Mouse (Mus musculus): ENCODE measurements around the gene Csrp2. TPM values are rescaled to one million over a fixed set of nuclear protein-coding genes. Genes with fewer than 3 reads are reported as not detected.

Csrp2 gene
- polyA plus RNA-seq, 1 experiment from 2014 or later, result 196 TPM

- 0% methylated on average over 1 of the region's 1 CpGs for WGBS
- H3K27ac ChIP-seq (ENCODE audit: low read length), result no peak overlapping the region
- H3K9me3 ChIP-seq (ENCODE audit: control insufficient read depth, low read length), result no peaks in the 10 kb centered on the region
- H3K4me2 ChIP-seq (ENCODE audit: low read length), result no peak overlapping the region
- peak; percentile 77 for ATAC-seq
- no peak overlapping the region for H3K4me3 ChIP-seq (replicated peaks; ENCODE audit: low read length)
- H3K9ac ChIP-seq (replicated peaks; ENCODE audit: low read depth, low read length), result no peak overlapping the region
- H3K4me1 ChIP-seq (replicated peaks; ENCODE audit: control insufficient read depth, insufficient read depth, low read length), result no peaks in the 10 kb centered on the region
- H3K36me3 ChIP-seq (ENCODE audit: control insufficient read depth, insufficient read depth), result peaks cover 13% of the 10 kb centered on the region
- H3K27me3 ChIP-seq (replicated peaks; ENCODE audit: control insufficient read depth, insufficient read depth, low read length), result no peaks in the 10 kb centered on the region
Observed at GRCm38 (mm10) chr10:110976046-110976445, 56.5 kb downstream of the Csrp2 start.

GRCm38 (mm10) chr10:110977379-110977778 lies 57.8 kb downstream of the Csrp2 start:
- 38% methylated on average over 2 of the region's 2 CpGs for WGBS
- Histone ChIP-seq H3K36me3 (ENCODE audit: control insufficient read depth, insufficient read depth) (peaks cover 8% of the 10 kb centered on the region), H3K27me3 (replicated peaks; ENCODE audit: control insufficient read depth, insufficient read depth, low read length) (no peaks in the 10 kb centered on the region), H3K4me1 (replicated peaks; ENCODE audit: control insufficient read depth, insufficient read depth, low read length) (no peaks in the 10 kb centered on the region), H3K4me2 (ENCODE audit: low read length) (no peak overlapping the region), H3K9ac (replicated peaks; ENCODE audit: low read depth, low read length) (no peak overlapping the region), H3K27ac (ENCODE audit: low read length) (no peak overlapping the region), H3K9me3 (ENCODE audit: control insufficient read depth, low read length) (no peaks in the 10 kb centered on the region), H3K4me3 (replicated peaks; ENCODE audit: low read length) (no peak overlapping the region)
- no peak for ATAC-seq

GRCm38 (mm10) chr10:110979431-110979830 lies 59.8 kb downstream of the Csrp2 start:
- H3K4me2 ChIP-seq (ENCODE audit: low read length), result no peak overlapping the region
- no peak for ATAC-seq
- no peak overlapping the region for H3K27ac ChIP-seq (ENCODE audit: low read length)
- H3K4me3 ChIP-seq (replicated peaks; ENCODE audit: low read length), result no peak overlapping the region
- H3K9ac ChIP-seq (replicated peaks; ENCODE audit: low read depth, low read length), result no peak overlapping the region
- H3K36me3 ChIP-seq (ENCODE audit: control insufficient read depth, insufficient read depth), result peaks cover 3% of the 10 kb centered on the region; the same call in 1 of the 2 replicates
- H3K4me1 ChIP-seq (replicated peaks; ENCODE audit: control insufficient read depth, insufficient read depth, low read length), result no peaks in the 10 kb centered on the region
- WGBS, result 91% methylated on average over 2 of the region's 2 CpGs
- no peaks in the 10 kb centered on the region for H3K9me3 ChIP-seq (ENCODE audit: control insufficient read depth, low read length)
- no peaks in the 10 kb centered on the region for H3K27me3 ChIP-seq (replicated peaks; ENCODE audit: control insufficient read depth, insufficient read depth, low read length)

- peaks cover 3% of the 10 kb centered on the region; the same call in 1 of the 2 replicates for H3K36me3 ChIP-seq (ENCODE audit: control insufficient read depth, insufficient read depth)
- H3K9me3 ChIP-seq (ENCODE audit: control insufficient read depth, low read length), result no peaks in the 10 kb centered on the region
- H3K4me1 ChIP-seq (replicated peaks; ENCODE audit: control insufficient read depth, insufficient read depth, low read length), result no peaks in the 10 kb centered on the region
- H3K9ac ChIP-seq (replicated peaks; ENCODE audit: low read depth, low read length), result no peak overlapping the region
- ATAC-seq, result no peak
- 96% methylated on average over 6 of the region's 6 CpGs for WGBS
- no peak overlapping the region for H3K27ac ChIP-seq (ENCODE audit: low read length)
- H3K4me3 ChIP-seq (replicated peaks; ENCODE audit: low read length), result no peak overlapping the region
- no peak overlapping the region for H3K4me2 ChIP-seq (ENCODE audit: low read length)
- no peaks in the 10 kb centered on the region for H3K27me3 ChIP-seq (replicated peaks; ENCODE audit: control insufficient read depth, insufficient read depth, low read length)
Observed at GRCm38 (mm10) chr10:110980441-110980840, 60.9 kb downstream of the Csrp2 start.

GRCm38 (mm10) chr10:110982771-110983170 lies 63.2 kb downstream of the Csrp2 start:
- Histone ChIP-seq H3K36me3 (ENCODE audit: control insufficient read depth, insufficient read depth) (peaks cover 3% of the 10 kb centered on the region; the same call in 1 of the 2 replicates), H3K9ac (replicated peaks; ENCODE audit: low read depth, low read length) (no peak overlapping the region), H3K4me3 (replicated peaks; ENCODE audit: low read length) (no peak overlapping the region), H3K4me1 (replicated peaks; ENCODE audit: control insufficient read depth, insufficient read depth, low read length) (no peaks in the 10 kb centered on the region), H3K27ac (ENCODE audit: low read length) (no peak overlapping the region), H3K27me3 (replicated peaks; ENCODE audit: control insufficient read depth, insufficient read depth, low read length) (no peaks in the 10 kb centered on the region), H3K9me3 (ENCODE audit: control insufficient read depth, low read length) (no peaks in the 10 kb centered on the region), H3K4me2 (ENCODE audit: low read length) (no peak overlapping the region)
- ATAC-seq, result no peak
- 87% methylated on average over 4 of the region's 4 CpGs for WGBS

- Histone ChIP-seq H3K4me2 (ENCODE audit: low read length) (no peak overlapping the region), H3K27me3 (replicated peaks; ENCODE audit: control insufficient read depth, insufficient read depth, low read length) (no peaks in the 10 kb centered on the region), H3K27ac (ENCODE audit: low read length) (no peak overlapping the region), H3K9ac (replicated peaks; ENCODE audit: low read depth, low read length) (no peak overlapping the region), H3K9me3 (ENCODE audit: control insufficient read depth, low read length) (no peaks in the 10 kb centered on the region), H3K4me3 (replicated peaks; ENCODE audit: low read length) (no peak overlapping the region), H3K4me1 (replicated peaks; ENCODE audit: control insufficient read depth, insufficient read depth, low read length) (0 out of 2 replicates have a peak, but pooled peaks cover 2% of the 10 kb centered on the region), H3K36me3 (ENCODE audit: control insufficient read depth, insufficient read depth) (no peaks in the 10 kb centered on the region)
- 95% methylated on average over 17 of the region's 17 CpGs for WGBS
- no peak for ATAC-seq
Observed at GRCm38 (mm10) chr10:110986682-110987081, 67.1 kb downstream of the Csrp2 start.

Other genes starting within 250 kb of the Csrp2 start
- gene E2f7, start 174.3 kb upstream of the Csrp2 start, polyA plus RNA-seq (2015; fragmentation: Nextera tagmentation; extraction: Ambion mirVana), result 13.8 and 14.8 TPM in 2 replicates
- 60.7 and 63.6 TPM in 2 replicates for gene Zdhhc17, start 90.4 kb downstream of the Csrp2 start, polyA plus RNA-seq (2015; fragmentation: Nextera tagmentation; extraction: Ambion mirVana)
- 23.7 and 23.8 TPM in 2 replicates for gene Osbpl8, start 245.0 kb downstream of the Csrp2 start, polyA plus RNA-seq (2015; fragmentation: Nextera tagmentation; extraction: Ambion mirVana)